In the genomic region with DNA sequence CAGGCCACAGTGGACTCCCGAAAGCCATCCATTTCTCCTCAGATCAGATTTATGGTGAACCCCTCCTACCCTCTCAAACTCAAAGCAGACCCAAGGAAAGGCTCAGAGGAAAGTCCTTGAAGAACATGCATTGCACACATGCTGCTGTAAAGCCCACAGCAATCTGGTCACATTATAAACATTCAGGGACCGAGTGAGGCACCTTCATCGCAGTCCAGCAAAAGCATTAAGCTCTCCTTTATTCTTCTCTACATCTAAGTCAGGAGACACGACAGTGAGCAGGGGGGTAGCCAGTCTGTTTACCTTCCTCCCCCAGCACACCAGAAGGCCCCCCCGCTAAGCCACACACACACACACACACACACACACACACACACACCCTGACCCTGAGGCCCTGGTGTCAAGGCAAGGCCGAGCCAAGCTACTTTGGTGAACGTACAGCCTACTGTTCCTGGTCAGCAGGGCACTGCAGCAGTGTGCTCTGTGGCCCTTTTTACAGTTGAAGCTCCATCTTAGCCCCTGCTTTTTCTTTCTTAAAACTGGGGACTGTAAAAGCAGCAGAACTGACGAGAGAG, we compare ENCODE assay signal across 11 mouse cellular contexts. TPM values are rescaled to one million over a fixed set of nuclear protein-coding genes. Genes with fewer than 3 reads are reported as not detected.
A peak's percentile ranks its signal among the peaks of the same experiment; 100 is the strongest.
DNase-seq lines count a peak whose midpoint lies in the region; ATAC-seq and TF ChIP-seq lines count a peak whose summit lies in the region.
"Had no signal": no experiment of that assay in that cellular context is flagged by ENCODE, and none has a peak within 500 bp of the region (broad histone marks: within the 10 kb centered on the region; RNA-seq: fewer than 3 reads in every experiment).

No protein-coding gene starts in this region.

- intact Hi-C loops in gastrocnemius, adult 2 months (cut with DNase I) = loop anchor here (1.0 to 2.0 kb wide), 3 partner anchors 13 to 47 kb away; partner anchors contain the start of gene Foxo3
- intact Hi-C loops in gastrocnemius, postnatal 14 days (cut with DNase I; ENCODE audit: low total_unique reads) = no loop called here

- H3K36me3 ChIP-seq in liver, adult 2 months (ENCODE audit: control insufficient read depth, insufficient read depth, low read length) = peaks cover 8% of the 10 kb centered on the region; the same call in 1 of the 2 replicates
- no peaks in the 10 kb centered on the region for H3K36me3 ChIP-seq in embryonic facial prominence, embryonic 13.5 days
- no peaks in the 10 kb centered on the region for H3K36me3 ChIP-seq in neural tube, embryonic 15.5 days
- H3K36me3 ChIP-seq in intestine, embryonic 15.5 days = no peaks in the 10 kb centered on the region
- no peaks in the 10 kb centered on the region for H3K36me3 ChIP-seq in intestine, embryonic 16.5 days (ENCODE audit: control insufficient read depth, insufficient read depth, low read length)
- H3K36me3 ChIP-seq: hindbrain, embryonic 15.5 days had no signal

- ATAC-seq in embryonic facial prominence, embryonic 13.5 days (ENCODE audit: insufficient number of reproducible peaks, insufficient read depth, low FRiP score, low TSS enrichment, low read depth) = no peak
- ATAC-seq in neural tube, embryonic 15.5 days (ENCODE audit: low FRiP score) = no peak
- no peak for ATAC-seq in intestine, embryonic 15.5 days
- no peak for ATAC-seq in intestine, embryonic 16.5 days
- ATAC-seq: forebrain, embryonic 13.5 days had no signal

- H3K4me2 ChIP-seq in embryonic facial prominence, embryonic 13.5 days = no peak overlapping the region
- no peak overlapping the region for H3K4me2 ChIP-seq in neural tube, embryonic 15.5 days
- H3K4me2 ChIP-seq in intestine, embryonic 15.5 days (replicated peaks) = no peak overlapping the region
- H3K4me2 ChIP-seq in intestine, embryonic 16.5 days (ENCODE audit: low read depth, low read length) = no peak overlapping the region
- H3K4me2 ChIP-seq: forebrain, embryonic 13.5 days; hindbrain, embryonic 15.5 days had no signal

- peak overlapping the region; percentile 91 for H3K27ac ChIP-seq in gastrocnemius, adult 2 months
- H3K27ac ChIP-seq in liver, adult 2 months (replicated peaks; ENCODE audit: insufficient read depth, low read depth, low read length) = peak overlapping the region; percentile 53
- H3K27ac ChIP-seq in embryonic facial prominence, embryonic 13.5 days = peak overlapping the region; percentile 78
- peak overlapping the region; percentile 66; the same call in 1 of the 2 replicates for H3K27ac ChIP-seq in neural tube, embryonic 15.5 days (replicated peaks)
- H3K27ac ChIP-seq in intestine, embryonic 15.5 days = no peak overlapping the region
- no peak overlapping the region for H3K27ac ChIP-seq in intestine, embryonic 16.5 days (ENCODE audit: low read length)

- H3K4me1 ChIP-seq in liver, adult 2 months (ENCODE audit: control insufficient read depth, insufficient read depth, low read length) = peaks cover 63% of the 10 kb centered on the region
- peaks cover 76% of the 10 kb centered on the region for H3K4me1 ChIP-seq in embryonic facial prominence, embryonic 13.5 days
- H3K4me1 ChIP-seq in neural tube, embryonic 15.5 days = peaks cover 40% of the 10 kb centered on the region
- peaks cover 41% of the 10 kb centered on the region for H3K4me1 ChIP-seq in intestine, embryonic 15.5 days (replicated peaks)
- peaks cover 47% of the 10 kb centered on the region for H3K4me1 ChIP-seq in intestine, embryonic 16.5 days (ENCODE audit: control insufficient read depth, insufficient read depth, low read length)

- peak overlapping the region; percentile 19 for H3K4me3 ChIP-seq in gastrocnemius, adult 2 months
- no peak overlapping the region for H3K4me3 ChIP-seq in liver, adult 2 months (ENCODE audit: insufficient read depth, low read depth, low read length)
- no peak overlapping the region for H3K4me3 ChIP-seq in embryonic facial prominence, embryonic 13.5 days
- no peak overlapping the region for H3K4me3 ChIP-seq in neural tube, embryonic 15.5 days (replicated peaks)
- H3K4me3 ChIP-seq in intestine, embryonic 15.5 days (replicated peaks) = no peak overlapping the region
- no peak overlapping the region for H3K4me3 ChIP-seq in intestine, embryonic 16.5 days (ENCODE audit: low read length)
- H3K4me3 ChIP-seq: forebrain, embryonic 13.5 days; hindbrain, embryonic 15.5 days had no signal

- 24% methylated on average over 8 of the region's 8 CpGs for WGBS in liver, adult 2 months
- WGBS in embryonic facial prominence, embryonic 13.5 days = 30% methylated on average over 8 of the region's 8 CpGs
- 46% methylated on average over 8 of the region's 8 CpGs for WGBS in neural tube, embryonic 15.5 days
- 31% methylated on average over 8 of the region's 8 CpGs for WGBS in intestine, embryonic 15.5 days
- 35% methylated on average over 8 of the region's 8 CpGs for WGBS in intestine, embryonic 16.5 days

- peak overlapping the region; percentile 20 for H3K9ac ChIP-seq in liver, adult 2 months (ENCODE audit: low read depth, low read length)
- 0 out of 2 replicates have a peak overlapping the region, but pooled peaks have one; percentile 17 for H3K9ac ChIP-seq in embryonic facial prominence, embryonic 13.5 days
- no peak overlapping the region for H3K9ac ChIP-seq in neural tube, embryonic 15.5 days (replicated peaks)
- H3K9ac ChIP-seq in intestine, embryonic 15.5 days = no peak overlapping the region
- H3K9ac ChIP-seq in intestine, embryonic 16.5 days (ENCODE audit: low read depth, low read length) = no peak overlapping the region; the same call in 1 of the 2 replicates
- H3K9ac ChIP-seq: forebrain, embryonic 13.5 days; hindbrain, embryonic 15.5 days had no signal

- H3K27me3 ChIP-seq in liver, adult 2 months (ENCODE audit: control insufficient read depth, insufficient read depth, low read length) = no peaks in the 10 kb centered on the region
- H3K27me3 ChIP-seq in embryonic facial prominence, embryonic 13.5 days = no peaks in the 10 kb centered on the region
- no peaks in the 10 kb centered on the region for H3K27me3 ChIP-seq in neural tube, embryonic 15.5 days (replicated peaks)
- H3K27me3 ChIP-seq in intestine, embryonic 15.5 days (replicated peaks) = no peaks in the 10 kb centered on the region
- no peaks in the 10 kb centered on the region for H3K27me3 ChIP-seq in intestine, embryonic 16.5 days (replicated peaks; ENCODE audit: control insufficient read depth, insufficient read depth, low read length)
- H3K27me3 ChIP-seq: forebrain, embryonic 13.5 days; hindbrain, embryonic 15.5 days had no signal

- no peaks in the 10 kb centered on the region for H3K9me3 ChIP-seq in embryonic facial prominence, embryonic 13.5 days
- H3K9me3 ChIP-seq in neural tube, embryonic 15.5 days (replicated peaks) = no peaks in the 10 kb centered on the region
- no peaks in the 10 kb centered on the region for H3K9me3 ChIP-seq in intestine, embryonic 15.5 days
- H3K9me3 ChIP-seq in intestine, embryonic 16.5 days (ENCODE audit: control insufficient read depth, low read length) = no peaks in the 10 kb centered on the region
- H3K9me3 ChIP-seq: forebrain, embryonic 13.5 days; hindbrain, embryonic 15.5 days had no signal

- H3K79me2 ChIP-seq in liver, adult 2 months (ENCODE audit: control insufficient read depth, insufficient read depth, low read length) = peaks cover 48% of the 10 kb centered on the region

- TF ChIP-seq CTCF in gastrocnemius, adult 2 months (IDR thresholded peaks at IDR 0.05) = no peak
- no peak for TF ChIP-seq CTCF in liver, adult 2 months (IDR thresholded peaks at IDR 0.05; ENCODE audit: low read depth, low read length)

- TF ChIP-seq POLR2A in liver, adult 2 months (IDR thresholded peaks at IDR 0.05; ENCODE audit: extremely low read depth, insufficient read depth, low read length) = no peak

- no peak for DNase-seq in gastrocnemius, adult 2 months
- DNase-seq in gastrocnemius, postnatal 14 days = no peak
- DNase-seq in liver, adult 2 months (ENCODE audit: extremely low read depth, low read depth, low spot score) = peak; percentile 57
- DNase-seq in liver = no peak
- DNase-seq: retina, postnatal 1 day had no signal

RNA-seq across cellular contexts. Expression of gene Foxo3, which starts 24.7 kb away (rescaled TPM):
- total RNA-seq in gastrocnemius, adult 2 months (2021) = 10 to 100 TPM; 25.7 to 40.5 TPM
- 10 to 100 TPM; 22.8 to 45.1 TPM for total RNA-seq in gastrocnemius, postnatal 14 days (2021)
- total RNA-seq in liver, adult 2 months (2014; rRNA removed) = 34.2 and 35.4 TPM in 2 replicates
- polyA plus RNA-seq in liver, adult 2 months (2012; rRNA removed) = 17.0 and 17.7 TPM in 2 replicates
- polyA plus RNA-seq in embryonic facial prominence, embryonic 13.5 days (2015; fragmentation: Nextera tagmentation; extraction: Ambion mirVana) = 8.0 and 8.6 TPM in 2 replicates
- polyA plus RNA-seq in neural tube, embryonic 15.5 days (2015; fragmentation: Nextera tagmentation; extraction: Ambion mirVana) = 4.6 and 6.2 TPM in 2 replicates
- 6.4 and 7.6 TPM in 2 replicates for polyA plus RNA-seq in intestine, embryonic 15.5 days (2015; fragmentation: Nextera tagmentation; extraction: Ambion mirVana)
- 4.8 and 5.6 TPM in 2 replicates for polyA plus RNA-seq in intestine, embryonic 16.5 days (2015; fragmentation: Nextera tagmentation; extraction: Ambion mirVana)

Comparison
In these comparisons a context has a peak if more than half of its experiments do, and no peak if none do; other contexts are left out.
1. H3K27ac ChIP-seq: peak in gastrocnemius, adult 2 months (single experiment), liver, adult 2 months (single experiment), embryonic facial prominence, embryonic 13.5 days (single experiment) and neural tube, embryonic 15.5 days (single experiment); none in intestine, embryonic 15.5 days (single experiment) and intestine, embryonic 16.5 days (single experiment).
2. H3K9ac ChIP-seq: peak in liver, adult 2 months (single experiment) and embryonic facial prominence, embryonic 13.5 days (single experiment); none in neural tube, embryonic 15.5 days (single experiment), intestine, embryonic 15.5 days (single experiment) and intestine, embryonic 16.5 days (single experiment).